Mouse (Mus musculus) liver, embryonic 14.5 days (tissue): ENCODE results near the gene Hivep3. TPM values are rescaled to one million over a fixed set of nuclear protein-coding genes. Genes with fewer than 3 reads are reported as not detected.

Experiments
- ATAC-seq: fragments of 200-750 bp; cut with Nextera tagmentation; 2 replicates; pipeline ENCODE4 v1.8.0; 2017; ENCODE audit warnings: moderate number of reproducible peaks, mild to moderate bottlenecking, moderate library complexity; ENCODE audit not compliant: insufficient read depth
- DNase-seq, 3 experiments: peaks; one replicate each; pipeline ENCODE4 v3.0.0-alpha.2; 2012 to 2013; ENCODE audit warnings: low read depth in 3 of 3, low spot score in 3 of 3
- H3K27ac ChIP-seq: fragments of 300-500 bp; sonication (generic); 2 replicates; pipeline ENCODE4 v1.5.1; 2014; ENCODE audit warnings: moderate library complexity, mild to moderate bottlenecking, control low read depth, inconsistent platforms
- H3K27me3 ChIP-seq: fragments of 300-500 bp; sonication (generic); 2 replicates; pipeline ENCODE4 v1.6.1; 2014; ENCODE audit warnings: mild to moderate bottlenecking, low read length, moderate library complexity; ENCODE audit not compliant: control insufficient read depth, insufficient read depth
- H3K36me3 ChIP-seq: fragments of 300-500 bp; sonication (generic); replicated peaks from 2 replicates; pipeline ENCODE4 v1.6.1; 2014; ENCODE audit warnings: low read depth; ENCODE audit not compliant: control insufficient read depth, insufficient read depth
- H3K4me1 ChIP-seq, 2 experiments: fragments of 200-500 bp in 1 of 2; fragments of 300-500 bp in 1 of 2; sonication (generic) in 1 of 2; replicated peaks; 2 replicates each; pipeline ENCODE4 v1.6.1; 2012 to 2014; ENCODE audit warnings: antibody characterized with exemption in 1 of 2, inconsistent platforms in 1 of 2, low read length in 1 of 2; ENCODE audit not compliant: control insufficient read depth in 2 of 2, insufficient read depth in 2 of 2
- H3K4me2 ChIP-seq: fragments of 300-500 bp; sonication (generic); 2 replicates; pipeline ENCODE4 v1.6.1; 2014; ENCODE audit warnings: low read depth, mild to moderate bottlenecking, control low read depth, moderate library complexity
- H3K4me3 ChIP-seq, 2 experiments: fragments of 200-500 bp in 1 of 2; fragments of 300-500 bp in 1 of 2; sonication (generic) in 1 of 2; 2 replicates each; pipeline ENCODE4 v1.5.1; 2012 to 2014; ENCODE audit warnings: low read depth in 2 of 2, low read length in 2 of 2, mild to moderate bottlenecking in 2 of 2, control low read depth in 1 of 2, inconsistent platforms in 1 of 2, moderate library complexity in 1 of 2; ENCODE audit not compliant: insufficient read depth in 1 of 2
- H3K9ac ChIP-seq: fragments of 300-500 bp; sonication (generic); replicated peaks from 2 replicates; pipeline ENCODE4 v1.6.1; 2014; ENCODE audit warnings: mild to moderate bottlenecking, control low read depth, moderate library complexity
- H3K9me3 ChIP-seq: fragments of 300-500 bp; sonication (generic); 2 replicates; pipeline ENCODE4 v1.6.1; 2016; ENCODE audit warnings: low read length, mixed read lengths; ENCODE audit not compliant: control insufficient read depth
- CTCF ChIP-seq: IDR thresholded peaks from 2 replicates; pipeline ENCODE4 v1.5.1; 2016; ENCODE audit warnings: antibody characterized with exemption, low read depth, control low read depth
- EP300 ChIP-seq: IDR thresholded peaks from 2 replicates; pipeline ENCODE4 v1.6.1; 2016; ENCODE audit warnings: antibody characterized with exemption, low read depth
- WGBS: fragments of 180-500 bp; shearing (Covaris S2); extraction: QIAGEN DNeasy Blood & Tissue Kit; methylation state at CpG from one replicate; pipeline ENCODE4 v1.1.7; 2014; ENCODE audit not compliant: insufficient replicate concordance; 5-methylcytosine and 5-hydroxymethylcytosine counted together
- polyA plus RNA-seq, 2 experiments: library from polyadenylated mRNA; depleted of rRNA in 1 of 2; stranded (reverse) in 1 of 2; unstranded in 1 of 2; fragments of >200 nt; fragmentation: Nextera tagmentation in 1 of 2; extraction: Ambion mirVana in 1 of 2; gene quantifications; 2 replicates each; pipeline versions ENCODE4 v1.2.1 to v1.2.3; 2012 to 2014

Hivep3 gene
- polyA plus RNA-seq, 2 experiments, result 1.9 to 2.7 TPM

DNA sequence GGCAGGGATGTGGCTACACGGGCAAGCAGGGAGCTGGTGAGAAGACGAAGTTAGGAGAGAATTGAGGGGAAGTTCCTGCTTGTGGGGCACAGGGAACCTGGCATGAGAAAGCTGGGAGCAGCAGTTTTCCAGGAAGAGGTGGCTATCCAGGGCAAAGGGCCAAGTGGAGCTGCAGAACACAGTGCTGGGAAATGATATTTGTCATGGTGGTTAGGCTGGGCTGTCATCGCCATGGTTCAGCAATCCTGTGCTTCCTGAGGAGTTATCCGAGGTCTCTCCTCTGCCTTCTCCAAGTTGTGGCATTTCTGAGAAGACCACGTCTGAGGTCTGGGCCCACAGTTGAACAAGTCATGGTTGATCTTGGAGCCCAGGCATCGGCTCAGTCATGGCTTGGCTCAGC lies 136.8 kb downstream of the Hivep3 start:
- no peaks in the 10 kb centered on the region for H3K9me3 ChIP-seq
- DNase-seq (no peak), ATAC-seq (no peak)
- H3K4me1 ChIP-seq, result no peaks in the 10 kb centered on the region
- no peak overlapping the region for H3K4me3 ChIP-seq
- no peak for TF ChIP-seq EP300
- no peak for TF ChIP-seq CTCF
- no peaks in the 10 kb centered on the region for H3K36me3 ChIP-seq
- H3K9ac ChIP-seq, result no peak overlapping the region
- WGBS, result 50% methylated on average over 6 of the region's 6 CpGs
- no peaks in the 10 kb centered on the region for H3K27me3 ChIP-seq
- H3K27ac ChIP-seq, result no peak overlapping the region
- H3K4me2 ChIP-seq, result no peak overlapping the region

- DNase-seq (no peak), ATAC-seq (no peak)
- Histone ChIP-seq H3K4me3 (no peak overlapping the region), H3K9me3 (no peaks in the 10 kb centered on the region), H3K36me3 (no peaks in the 10 kb centered on the region), H3K27ac (no peak overlapping the region), H3K4me1 (no peaks in the 10 kb centered on the region), H3K27me3 (no peaks in the 10 kb centered on the region), H3K4me2 (no peak overlapping the region), H3K9ac (no peak overlapping the region)
- 68% methylated on average over 2 of the region's 2 CpGs for WGBS
- TF ChIP-seq CTCF (no peak), EP300 (no peak)
Measured at GRCm38 (mm10) chr4:119871441-119871840, 137.9 kb downstream of the Hivep3 start.

DNA sequence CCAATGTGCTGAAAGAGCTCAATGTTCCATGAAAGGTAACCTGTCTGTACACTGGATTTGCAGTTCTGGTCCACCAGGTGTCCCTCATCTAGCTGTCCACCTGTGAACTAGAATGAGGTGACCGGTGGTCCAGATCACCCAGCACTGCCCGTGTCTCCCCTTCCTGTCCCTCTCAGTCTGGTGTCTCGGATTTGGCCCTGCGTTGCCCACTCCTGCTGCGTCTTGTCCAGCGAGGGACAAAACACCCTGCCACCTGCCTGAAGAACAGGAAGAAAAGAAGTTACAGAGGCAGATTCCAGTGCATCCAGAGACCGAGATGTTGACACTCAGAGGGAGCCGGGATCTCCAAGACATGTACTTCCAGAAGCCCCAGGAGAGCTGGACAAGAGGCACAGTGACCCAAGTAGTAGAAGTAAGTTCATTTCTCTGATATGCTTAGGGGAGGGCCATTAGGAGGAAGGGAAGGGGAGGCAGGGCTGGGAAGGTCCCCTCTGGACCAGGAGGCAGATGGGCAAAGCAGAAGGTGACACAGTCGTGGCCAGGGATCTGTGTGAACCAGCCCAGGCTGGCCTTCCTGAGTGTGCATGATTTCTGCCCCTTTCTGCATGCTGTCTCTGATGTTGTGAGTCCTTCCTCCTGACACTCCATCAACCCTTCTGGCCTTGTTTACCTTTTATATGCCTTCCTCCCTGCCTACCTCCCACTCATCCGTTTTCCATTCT lies 138.4 kb downstream of the Hivep3 start:
- TF ChIP-seq EP300 (no peak), CTCF (no peak)
- H3K36me3 ChIP-seq, result no peaks in the 10 kb centered on the region
- H3K4me3 ChIP-seq, result no peak overlapping the region
- no peak for DNase-seq
- ATAC-seq, result no peak
- 65% methylated on average over 10 of the region's 10 CpGs for WGBS
- H3K9me3 ChIP-seq, result no peaks in the 10 kb centered on the region
- H3K4me2 ChIP-seq, result no peak overlapping the region
- no peaks in the 10 kb centered on the region for H3K27me3 ChIP-seq
- H3K27ac ChIP-seq, result no peak overlapping the region
- H3K4me1 ChIP-seq, result no peaks in the 10 kb centered on the region
- H3K9ac ChIP-seq, result no peak overlapping the region

DNA sequence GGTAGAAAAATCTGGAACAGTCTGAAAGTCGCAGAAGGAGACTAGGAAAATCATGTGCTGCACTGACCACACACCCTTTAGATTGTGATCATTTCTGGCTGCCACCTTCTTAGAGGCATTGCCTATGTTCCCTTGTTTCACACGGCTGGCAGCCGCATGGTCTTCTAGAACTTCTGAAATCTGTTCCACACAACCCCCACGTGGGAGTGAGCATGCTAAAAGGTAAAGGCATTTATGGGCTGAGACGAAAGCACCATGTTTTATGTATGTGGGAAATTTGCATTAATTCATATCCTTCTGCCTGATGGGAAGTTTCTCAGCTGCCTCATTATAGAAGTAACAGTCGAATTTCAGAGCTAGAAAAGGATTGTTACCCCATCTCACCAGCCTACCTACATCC lies 140.4 kb downstream of the Hivep3 start:
- Histone ChIP-seq H3K27me3 (no peaks in the 10 kb centered on the region), H3K9ac (no peak overlapping the region), H3K4me3 (no peak overlapping the region), H3K27ac (no peak overlapping the region), H3K4me1 (no peaks in the 10 kb centered on the region), H3K4me2 (no peak overlapping the region), H3K36me3 (no peaks in the 10 kb centered on the region), H3K9me3 (no peaks in the 10 kb centered on the region)
- no peak for TF ChIP-seq CTCF
- TF ChIP-seq EP300, result no peak
- WGBS, result 55% methylated on average over 6 of the region's 6 CpGs
- DNase-seq, result no peak
- no peak for ATAC-seq

GRCm38 (mm10) chr4:119875592-119875991 lies 142.0 kb downstream of the Hivep3 start:
- WGBS, result 59% methylated on average over 2 of the region's 2 CpGs
- TF ChIP-seq CTCF (no peak), EP300 (no peak)
- Histone ChIP-seq H3K4me3 (no peak overlapping the region), H3K4me2 (no peak overlapping the region), H3K27me3 (no peaks in the 10 kb centered on the region), H3K36me3 (no peaks in the 10 kb centered on the region), H3K27ac (no peak overlapping the region), H3K9ac (no peak overlapping the region), H3K9me3 (no peaks in the 10 kb centered on the region), H3K4me1 (no peaks in the 10 kb centered on the region)
- DNase-seq (no peak), ATAC-seq (no peak)
